Mouse (Mus musculus) lung, postnatal 0 days (tissue): Measurements from ENCODE around the gene Nrg3.

ENCODE experiments used
- CTCF ChIP-seq: IDR thresholded peaks from 2 replicates; pipeline ENCODE4 v1.5.1; 2016; ENCODE audit warnings: antibody characterized with exemption, mild to moderate bottlenecking
- EP300 ChIP-seq: IDR thresholded peaks from 2 replicates; pipeline ENCODE4 v1.6.1; 2016; ENCODE audit warnings: antibody characterized with exemption, mild to moderate bottlenecking, control low read depth

- TF ChIP-seq CTCF = no peak
- TF ChIP-seq EP300 = no peak
These were observed 449.8 kb downstream of the Nrg3 start for GRCm38 (mm10) chr14:39023065-39023464.
